Mouse (Mus musculus): ENCODE data around the gene Gm10770.

DNA sequence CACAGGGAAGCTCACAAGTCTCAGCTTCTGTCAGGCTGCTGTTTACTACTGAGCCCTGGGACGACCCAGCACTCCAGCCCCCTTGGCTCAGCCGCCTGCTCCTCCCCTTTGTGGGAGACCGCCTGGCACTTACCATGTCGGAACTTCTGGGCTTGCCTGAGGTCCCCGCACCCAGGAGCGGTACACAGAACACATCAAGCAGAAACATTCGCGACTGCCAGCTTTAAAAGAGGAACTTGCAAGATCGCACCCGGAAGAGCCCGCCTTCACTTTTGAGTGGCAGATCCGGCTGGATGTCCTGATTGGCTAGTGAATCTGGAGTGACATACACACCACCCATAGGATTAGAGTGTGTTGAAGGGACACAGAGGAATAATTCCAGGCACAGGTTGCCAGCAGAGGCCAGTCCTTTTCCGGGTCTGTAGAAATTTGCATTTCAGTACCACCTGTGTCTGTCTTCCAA, 43.0 kb downstream of the Gm10770 start, which contains the start of gene Zfp120:
- no peak for TF ChIP-seq CTCF (IDR thresholded peaks at IDR 0.05; ENCODE audit: low read depth, low read length)
- no peak for TF ChIP-seq TAL1 (conservative IDR thresholded peaks at IDR 0.05; ENCODE audit: low read depth, low read length)
- no peak for TF ChIP-seq GATA1 (IDR thresholded peaks at IDR 0.05; ENCODE audit: borderline replicate concordance, low read length)
